Mouse (Mus musculus) left cerebral cortex, adult 6 months (tissue): Measurements from ENCODE around the gene Lce6a. TPM values are rescaled to one million over a fixed set of nuclear protein-coding genes. Genes with fewer than 3 reads are reported as not detected.

Experiments used
- long read RNA-seq, 2 experiments: library from polyadenylated mRNA; unstranded; transcript quantifications; one replicate each; pipeline ENCODE4 v2.0.0; 2019 to 2020
- polyA plus RNA-seq: library from polyadenylated mRNA; unstranded; fragments of <200 nt; fragmentation: Nextera tagmentation; gene quantifications from 2 replicates; pipeline ENCODE4 v1.2.3, GENCODE M21; 2021

The Lce6a gene
- polyA plus RNA-seq: not detected in 2 replicates
- long read RNA-seq, experiment 1: 0 reads
- long read RNA-seq, experiment 2: 0 reads

GRCm38 (mm10) chr3:92621560-92621959, at the start of gene Lce6a:
Gene Lce6a, minus strand, starts transcription at chr3:92621660.

DNA sequence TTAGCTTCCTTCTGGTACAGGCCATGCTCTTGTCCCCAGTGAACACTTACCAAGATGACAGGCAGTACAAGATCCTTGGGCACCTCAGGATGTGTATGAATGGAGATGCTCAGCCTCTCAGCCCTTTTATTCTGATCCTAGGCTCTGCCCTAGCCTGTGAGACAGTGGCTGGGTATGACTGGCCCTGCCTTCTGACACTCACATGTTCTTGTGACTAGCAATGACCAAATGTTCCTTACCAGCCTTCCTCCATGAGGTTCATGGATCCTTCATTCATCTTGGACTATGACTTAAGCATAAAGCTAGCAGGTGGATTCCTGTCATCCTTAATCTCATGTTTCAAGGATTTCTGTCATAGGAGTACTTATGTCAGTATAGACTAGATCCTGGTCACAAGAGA, 48.8 kb upstream of the Lce6a start, which contains the start of gene Lce1a2:
Gene Lce1a2, minus strand, starts transcription at position 101 of the 400 bp plus-strand sequence.

DNA sequence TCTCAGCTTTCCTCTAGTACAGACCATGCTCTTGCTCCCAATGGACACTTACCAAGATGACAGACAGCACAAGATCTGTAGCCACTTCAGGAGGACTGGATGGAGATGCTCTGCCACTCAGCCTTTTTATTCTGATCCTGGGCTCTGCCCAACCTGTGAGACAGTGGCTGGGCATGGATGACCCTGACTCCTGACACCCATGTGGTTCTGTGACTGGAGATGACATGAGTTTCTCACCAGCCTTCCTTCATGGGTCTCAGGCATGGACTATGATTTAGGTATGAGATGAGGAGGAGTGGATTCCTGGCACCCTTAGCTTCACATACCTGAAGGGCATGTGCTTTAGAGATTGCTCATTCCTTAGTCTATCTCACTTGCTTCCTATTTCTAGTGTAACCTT, 35.4 kb upstream of the Lce6a start, which contains the start of gene Lce1b:
Gene Lce1b, minus strand, starts transcription at position 101 of the 400 bp plus-strand sequence.

GRCm38 (mm10) chr3:92648207-92648606, 26.7 kb upstream of the Lce6a start, which contains the start of gene Lce1a1:
Gene Lce1a1, minus strand, starts transcription at chr3:92648307.

GRCm38 (mm10) chr3:92607392-92607791, 14.1 kb downstream of the Lce6a start, which contains the start of gene 2210017I01Rik:
Gene 2210017I01Rik, minus strand, starts transcription at chr3:92607492.

GRCm38 (mm10) chr3:92588858-92589257, 32.6 kb downstream of the Lce6a start, which contains the start of gene Smcp:
Gene Smcp, minus strand, starts transcription at chr3:92588997.

GRCm38 (mm10) chr3:92573449-92574041, 47.9 kb downstream of the Lce6a start, which contains the start of gene Ivl:
Gene Ivl, minus strand, starts transcription at chr3:92573735.

Other genes starting within 250 kb of the Lce6a start
- not detected in 2 replicates for gene Sprr2h, start 236.0 kb downstream of the Lce6a start, polyA plus RNA-seq
- gene Sprr2i, start 213.7 kb downstream of the Lce6a start, polyA plus RNA-seq: not detected in 2 replicates
- not detected in 2 replicates for gene Sprr2j-ps, start 203.6 kb downstream of the Lce6a start, polyA plus RNA-seq
- 1.4 and 1.7 TPM in 2 replicates for gene Gm9774, start 192.2 kb downstream of the Lce6a start, polyA plus RNA-seq
- gene Sprr2k, start 189.1 kb downstream of the Lce6a start, polyA plus RNA-seq: not detected in 2 replicates
- gene Sprr1b, start 182.9 kb downstream of the Lce6a start, polyA plus RNA-seq: not detected in 2 replicates
- gene Sprr3, start 162.9 kb downstream of the Lce6a start, polyA plus RNA-seq: not detected in 2 replicates
- gene Sprr1a, start 135.8 kb downstream of the Lce6a start, polyA plus RNA-seq: 0.15 TPM in 1 of 2 replicates, not detected in the other
- not detected in 2 replicates for gene Sprr4, start 121.2 kb downstream of the Lce6a start, polyA plus RNA-seq
- gene 2310046K23Rik, start 87.1 kb downstream of the Lce6a start, polyA plus RNA-seq: not detected in 2 replicates
- not detected in 2 replicates for gene Ivl, start 47.9 kb downstream of the Lce6a start, polyA plus RNA-seq
- not detected in 2 replicates for gene Smcp, start 32.7 kb downstream of the Lce6a start, polyA plus RNA-seq
- not detected in 2 replicates for gene 2210017I01Rik, start 14.2 kb downstream of the Lce6a start, polyA plus RNA-seq
- not detected in 2 replicates for gene Lce1a1, start 26.6 kb upstream of the Lce6a start, polyA plus RNA-seq
- gene Lce1b, start 35.3 kb upstream of the Lce6a start, polyA plus RNA-seq: not detected in 2 replicates
- not detected in 2 replicates for gene Lce1a2, start 48.7 kb upstream of the Lce6a start, polyA plus RNA-seq
- not detected in 2 replicates for gene Lce1c, start 57.6 kb upstream of the Lce6a start, polyA plus RNA-seq
- gene Lce1d, start 65.5 kb upstream of the Lce6a start, polyA plus RNA-seq: not detected in 2 replicates
- not detected in 2 replicates for gene Lce1e, start 87.4 kb upstream of the Lce6a start, polyA plus RNA-seq
- gene Lce1f, start 98.7 kb upstream of the Lce6a start, polyA plus RNA-seq: not detected in 2 replicates
- gene Gm38119, start 117.4 kb upstream of the Lce6a start, polyA plus RNA-seq: not detected in 2 replicates
- gene Lce1g, start 130.7 kb upstream of the Lce6a start, polyA plus RNA-seq: not detected in 2 replicates
- not detected in 2 replicates for gene Lce1h, start 143.4 kb upstream of the Lce6a start, polyA plus RNA-seq
- gene Lce1i, start 157.2 kb upstream of the Lce6a start, polyA plus RNA-seq: not detected in 2 replicates
- not detected in 2 replicates for gene Lce1j, start 168.9 kb upstream of the Lce6a start, polyA plus RNA-seq
- gene Lce1k, start 186.2 kb upstream of the Lce6a start, polyA plus RNA-seq: not detected in 2 replicates
- gene Kprp, start 205.6 kb upstream of the Lce6a start, polyA plus RNA-seq: not detected in 2 replicates
- gene Lce1l, start 229.6 kb upstream of the Lce6a start, polyA plus RNA-seq: not detected in 2 replicates
- gene 2310050C09Rik, start 248.6 kb upstream of the Lce6a start, polyA plus RNA-seq: not detected in 2 replicates